12 mouse cellular contexts compared by ENCODE assay signal in the genomic region with DNA sequence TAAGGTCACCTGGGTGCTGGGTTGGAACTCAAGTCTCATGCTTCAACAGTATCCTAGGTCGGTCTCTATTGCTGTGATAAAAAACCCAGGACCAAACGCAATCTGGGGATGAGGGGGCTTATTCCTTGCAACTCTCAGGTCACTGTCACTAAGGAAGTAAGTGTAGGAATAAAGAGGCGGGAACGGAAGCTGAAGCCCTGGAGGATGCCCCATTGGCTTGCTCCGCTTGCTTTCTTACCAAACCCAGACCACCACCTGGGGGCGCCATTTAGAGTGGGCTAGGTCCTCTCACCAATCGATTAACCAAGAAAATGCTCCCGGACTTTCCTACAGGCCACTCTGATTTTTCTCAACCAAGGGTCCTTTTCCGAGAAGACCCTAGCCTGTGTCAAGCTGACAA. TPM values are rescaled to one million over a fixed set of nuclear protein-coding genes. Genes with fewer than 3 reads are reported as not detected.
DNase-seq lines count a peak whose midpoint lies in the region; ATAC-seq and TF ChIP-seq lines count a peak whose summit lies in the region.
"Had no signal": no experiment of that assay in that cellular context is flagged by ENCODE, and none has a peak within 500 bp of the region (broad histone marks: within the 10 kb centered on the region; RNA-seq: fewer than 3 reads in every experiment).

No protein-coding gene starts in this region.

- WGBS in kidney, adult 2 months = 91% methylated on average over 9 of the region's 9 CpGs
- WGBS in kidney, embryonic 14.5 days = 90% methylated on average over 9 of the region's 9 CpGs

- H3K27me3 ChIP-seq in kidney, adult 2 months (replicated peaks; ENCODE audit: control insufficient read depth, insufficient read depth, low read length) = no peaks in the 10 kb centered on the region
- peaks cover 17% of the 10 kb centered on the region for H3K27me3 ChIP-seq in kidney, embryonic 14.5 days (ENCODE audit: control insufficient read depth, insufficient read depth, low read length)
- H3K27me3 ChIP-seq: megakaryocyte, embryonic 14.5 days had no signal

- no peak overlapping the region for H3K27ac ChIP-seq in kidney, adult 2 months (ENCODE audit: insufficient read depth, low read depth, low read length)
- H3K27ac ChIP-seq in kidney, embryonic 14.5 days (ENCODE audit: low read depth, low read length) = no peak overlapping the region
- no peak overlapping the region for H3K27ac ChIP-seq in bone marrow macrophage, adult 2 months (ENCODE audit: insufficient read depth, low read depth, low read length)
- H3K27ac ChIP-seq: heart, embryonic 13.5 days; limb, embryonic 15.5 days had no signal

- H3K9ac ChIP-seq in kidney, embryonic 14.5 days (ENCODE audit: low read depth, low read length) = no peak overlapping the region
- H3K9ac ChIP-seq: heart, embryonic 13.5 days; limb, embryonic 15.5 days had no signal

- no peaks in the 10 kb centered on the region for H3K36me3 ChIP-seq in kidney, adult 2 months (ENCODE audit: control insufficient read depth, insufficient read depth, low read length)
- H3K36me3 ChIP-seq in kidney, embryonic 14.5 days (ENCODE audit: control insufficient read depth, insufficient read depth, low read length) = peaks cover 7% of the 10 kb centered on the region

- H3K4me3 ChIP-seq in kidney, adult 2 months (ENCODE audit: insufficient read depth, low read depth, low read length) = no peak overlapping the region
- no peak overlapping the region for H3K4me3 ChIP-seq in kidney, embryonic 14.5 days (ENCODE audit: low read length)
- no peak overlapping the region for H3K4me3 ChIP-seq in bone marrow macrophage, adult 2 months (ENCODE audit: insufficient read depth, low read length)
- H3K4me3 ChIP-seq: erythroblast, embryonic 14.5 days; heart, embryonic 13.5 days; limb, embryonic 15.5 days; megakaryocyte, embryonic 14.5 days had no signal

- 0 out of 2 replicates have a peak, but pooled peaks have one; percentile 20 for TF ChIP-seq CTCF in kidney, adult 2 months (conservative IDR thresholded peaks at IDR 0.05; ENCODE audit: insufficient read depth, insufficient read length, low read depth, low read length)
- TF ChIP-seq CTCF in bone marrow macrophage, adult 2 months (IDR thresholded peaks at IDR 0.05; ENCODE audit: low read depth, low read length) = peak; percentile 52; the same call in 1 of the 2 replicates

- H3K4me1 ChIP-seq in kidney, adult 2 months (ENCODE audit: control insufficient read depth, insufficient read depth, low read length) = no peaks in the 10 kb centered on the region
- H3K4me1 ChIP-seq in kidney, embryonic 14.5 days (ENCODE audit: control insufficient read depth, insufficient read depth, low read length) = peaks cover 16% of the 10 kb centered on the region
- H3K4me1 ChIP-seq in bone marrow macrophage, adult 2 months (ENCODE audit: control insufficient read depth, insufficient read depth, low read length) = no peaks in the 10 kb centered on the region

- DNase-seq in kidney, adult 2 months = no peak
- DNase-seq in thymus, postnatal 14 days = peak; percentile 44
- DNase-seq in thymus, postnatal 0 days (ENCODE audit: low spot score) = no peak
- DNase-seq in thymus, postnatal 4 days = peak; percentile 73
- DNase-seq in gastrocnemius, postnatal 10 days = no peak

- no peaks in the 10 kb centered on the region for H3K9me3 ChIP-seq in kidney, embryonic 14.5 days (ENCODE audit: control insufficient read depth, low read length)
- H3K9me3 ChIP-seq: heart, embryonic 13.5 days; limb, embryonic 15.5 days; megakaryocyte, embryonic 14.5 days had no signal

- ATAC-seq in kidney, embryonic 14.5 days (ENCODE audit: low FRiP score, low TSS enrichment) = no peak
- ATAC-seq: hindbrain, embryonic 16.5 days had no signal

- no peak for TF ChIP-seq POLR2A in kidney, adult 2 months (IDR thresholded peaks at IDR 0.05; ENCODE audit: low read depth, low read length)
- no peak for TF ChIP-seq POLR2A in bone marrow macrophage, adult 2 months (IDR thresholded peaks at IDR 0.05; ENCODE audit: borderline replicate concordance, low read depth, low read length)

- no peak overlapping the region for H3K4me2 ChIP-seq in kidney, embryonic 14.5 days (replicated peaks; ENCODE audit: low read depth, low read length)
- H3K4me2 ChIP-seq: heart, embryonic 13.5 days; limb, embryonic 15.5 days had no signal

RNA-seq across cellular contexts. Expression of a gene that starts 7.8 kb away (rescaled TPM):
- 94.4 and 116 TPM in 2 replicates for polyA plus RNA-seq in kidney, adult 2 months (2012; rRNA removed)
- 75.5 and 111 TPM in 2 replicates for polyA plus RNA-seq in kidney, embryonic 14.5 days (2014; fragmentation: Nextera tagmentation; extraction: Ambion mirVana)
- polyA plus RNA-seq in thymus, postnatal 0 days (2015; fragmentation: Nextera tagmentation; extraction: Ambion mirVana) = 57.1 and 60.9 TPM in 2 replicates
- 56.6 and 58.1 TPM in 2 replicates for polyA plus RNA-seq in bone marrow macrophage, adult 2 months (2012; ENCODE audit: insufficient read depth, insufficient read length, missing spikeins)
- total RNA-seq in gastrocnemius, postnatal 10 days (2021) = 10 to 100 TPM; 42.3 to 46.1 TPM

RNA-seq across cellular contexts. Expression of a gene that starts 8.6 kb away (rescaled TPM):
- polyA plus RNA-seq in kidney, adult 2 months (2012; rRNA removed) = 31.0 and 33.9 TPM in 2 replicates
- polyA plus RNA-seq in kidney, embryonic 14.5 days (2014; fragmentation: Nextera tagmentation; extraction: Ambion mirVana) = 23.6 and 31.1 TPM in 2 replicates
- polyA plus RNA-seq in thymus, postnatal 0 days (2015; fragmentation: Nextera tagmentation; extraction: Ambion mirVana) = 17.1 and 18.8 TPM in 2 replicates
- polyA plus RNA-seq in bone marrow macrophage, adult 2 months (2012; ENCODE audit: insufficient read depth, insufficient read length, missing spikeins) = 21.9 and 25.1 TPM in 2 replicates
- 10 to 100 TPM; 23.2 to 23.3 TPM for total RNA-seq in gastrocnemius, postnatal 10 days (2021)

RNA-seq across cellular contexts. Expression of a gene that starts 26.8 kb away (rescaled TPM):
- 74.6 and 95.2 TPM in 2 replicates for polyA plus RNA-seq in kidney, adult 2 months (2012; rRNA removed)
- polyA plus RNA-seq in kidney, embryonic 14.5 days (2014; fragmentation: Nextera tagmentation; extraction: Ambion mirVana) = 30.2 and 36.1 TPM in 2 replicates
- 77.9 and 80.3 TPM in 2 replicates for polyA plus RNA-seq in thymus, postnatal 0 days (2015; fragmentation: Nextera tagmentation; extraction: Ambion mirVana)
- 24.9 and 25.0 TPM in 2 replicates for polyA plus RNA-seq in bone marrow macrophage, adult 2 months (2012; ENCODE audit: insufficient read depth, insufficient read length, missing spikeins)
- total RNA-seq in gastrocnemius, postnatal 10 days (2021) = 10 to 100 TPM; 32.5 to 34.9 TPM

RNA-seq across cellular contexts. Expression of a gene that starts 34.8 kb away (rescaled TPM):
- polyA plus RNA-seq in kidney, adult 2 months (2012; rRNA removed) = 18.3 and 23.3 TPM in 2 replicates
- 10.9 and 15.7 TPM in 2 replicates for polyA plus RNA-seq in kidney, embryonic 14.5 days (2014; fragmentation: Nextera tagmentation; extraction: Ambion mirVana)
- 70.6 and 80.0 TPM in 2 replicates for polyA plus RNA-seq in thymus, postnatal 0 days (2015; fragmentation: Nextera tagmentation; extraction: Ambion mirVana)
- polyA plus RNA-seq in bone marrow macrophage, adult 2 months (2012; ENCODE audit: insufficient read depth, insufficient read length, missing spikeins) = 9.8 and 11.2 TPM in 2 replicates
- total RNA-seq in gastrocnemius, postnatal 10 days (2021) = 10 to 100 TPM in 1 of 2 experiments, 1 to 10 TPM in 1; 9.8 to 14.0 TPM

Comparison
In these comparisons a context has a peak if more than half of its experiments do, and no peak if none do; other contexts are left out.
1. DNase-seq: peak in thymus, postnatal 14 days (single experiment) and thymus, postnatal 4 days (single experiment); none in kidney, adult 2 months (single experiment), thymus, postnatal 0 days (single experiment) and gastrocnemius, postnatal 10 days (single experiment).